Mouse (Mus musculus) G1E (cell line): ENCODE results near the gene Tmem266.

ENCODE experiments used
- CTCF ChIP-seq: IDR thresholded peaks from 2 replicates; pipeline ENCODE4 v1.5.1; 2012; ENCODE audit warnings: low read depth, low read length, inconsistent platforms, mixed read lengths
- GATA1 ChIP-seq: IDR thresholded peaks from 2 replicates; pipeline ENCODE4 v1.6.1; 2012; ENCODE audit warnings: borderline replicate concordance, low read length, inconsistent platforms, mixed read lengths
- POLR2AphosphoS5 ChIP-seq: IDR thresholded peaks from 2 replicates; pipeline ENCODE4 v1.6.1; 2012; ENCODE audit warnings: low read depth, low read length, inconsistent platforms; ENCODE audit not compliant: insufficient replicate concordance
- TAL1 ChIP-seq: conservative IDR thresholded peaks from 2 replicates; pipeline ENCODE4 v1.6.1; 2012; ENCODE audit warnings: low read depth, low read length, inconsistent platforms, mixed read lengths

- TF ChIP-seq CTCF (no peak), TAL1 (no peak), POLR2AphosphoS5 (no peak), GATA1 (no peak)
These were observed 34.7 kb upstream of the Tmem266 start for GRCm38 (mm10) chr9:55291966-55292365.
